ENCODE assay signal across 8 mouse cellular contexts in genomic region chr6:90736074-90736672, GRCm38 (mm10).
DNase-seq lines count a peak whose midpoint lies in the region; ATAC-seq and TF ChIP-seq lines count a peak whose summit lies in the region.

No protein-coding gene starts in this region.

- H3K9ac ChIP-seq in heart, embryonic 14.5 days (ENCODE audit: low read length) = peak overlapping the region; percentile 88
- H3K9ac ChIP-seq in kidney, postnatal 0 days (ENCODE audit: low read depth, low read length) = peak overlapping the region; percentile 81
- peak overlapping the region; percentile 81 for H3K9ac ChIP-seq in midbrain, embryonic 12.5 days (replicated peaks)

- peaks cover 41% of the 10 kb centered on the region for H3K27me3 ChIP-seq in E14TG2a.4 (ENCODE audit: insufficient read depth, low read length)
- no peaks in the 10 kb centered on the region for H3K27me3 ChIP-seq in heart, embryonic 14.5 days (ENCODE audit: control insufficient read depth, insufficient read depth, low read length)
- no peaks in the 10 kb centered on the region for H3K27me3 ChIP-seq in kidney, postnatal 0 days (ENCODE audit: insufficient read depth, low read length)
- peaks cover 27% of the 10 kb centered on the region for H3K27me3 ChIP-seq in midbrain, embryonic 12.5 days

- H3K4me1 ChIP-seq in E14TG2a.4 (replicated peaks; ENCODE audit: low read depth, low read length) = peaks cover 24% of the 10 kb centered on the region
- peaks cover 17 to 38% of the 10 kb centered on the region in 2 experiments for H3K4me1 ChIP-seq in heart, embryonic 14.5 days (ENCODE audit: control insufficient read depth in 2 of 2, insufficient read depth in 2 of 2, low read length in 2 of 2)
- H3K4me1 ChIP-seq in kidney, postnatal 0 days (replicated peaks; ENCODE audit: insufficient read depth, low read length) = peaks cover 5% of the 10 kb centered on the region; the same call in 1 of the 2 replicates
- H3K4me1 ChIP-seq in midbrain, embryonic 12.5 days = peaks cover 22% of the 10 kb centered on the region

- ATAC-seq in heart, embryonic 14.5 days (ENCODE audit: insufficient number of reproducible peaks, insufficient read depth, low FRiP score, low read depth) = peak; percentile 41
- peak; percentile 70 for ATAC-seq in kidney, postnatal 0 days (replicated peaks; ENCODE audit: low FRiP score, low read depth)
- ATAC-seq in midbrain, embryonic 12.5 days (ENCODE audit: low FRiP score, low read depth) = peak; percentile 41
- no peak for ATAC-seq in megakaryocyte-erythroid progenitor cell, adult 5-6 weeks (replicated peaks; ENCODE audit: low FRiP score, low TSS enrichment, poor library complexity, severe bottlenecking)

- H3K36me3 ChIP-seq in E14TG2a.4 (ENCODE audit: insufficient read depth, low read length) = no peaks in the 10 kb centered on the region
- 0 out of 2 replicates have a peak, but pooled peaks cover 3% of the 10 kb centered on the region for H3K36me3 ChIP-seq in heart, embryonic 14.5 days (ENCODE audit: control insufficient read depth, insufficient read depth, low read length)
- no peaks in the 10 kb centered on the region for H3K36me3 ChIP-seq in kidney, postnatal 0 days (ENCODE audit: insufficient read depth, low read length)
- H3K36me3 ChIP-seq in midbrain, embryonic 12.5 days = no peaks in the 10 kb centered on the region

- peak; percentile 64 for DNase-seq in 3134 (ENCODE audit: extremely low read depth, insufficient read length, low spot score)
- peak; percentile 65 to 68 for DNase-seq in cerebellum, postnatal 14 days
- DNase-seq in kidney, postnatal 0 days (ENCODE audit: low spot score) = peak; percentile 71
- DNase-seq in testis, postnatal 14 days (ENCODE audit: low spot score) = peak; percentile 31

- peak overlapping the region; percentile 57 to 87 for H3K27ac ChIP-seq in heart, embryonic 14.5 days (replicated peaks in 1 of 2; ENCODE audit: control insufficient read depth in 1 of 2, insufficient read depth in 1 of 2, low read depth in 2 of 2, low read length in 2 of 2)
- peak overlapping the region; percentile 85 for H3K27ac ChIP-seq in kidney, postnatal 0 days
- peak overlapping the region; percentile 30; the same call in 1 of the 2 replicates for H3K27ac ChIP-seq in midbrain, embryonic 12.5 days (replicated peaks)

- peak overlapping the region; percentile 88 for H3K4me3 ChIP-seq in E14TG2a.4 (replicated peaks; ENCODE audit: low read length)
- H3K4me3 ChIP-seq in heart, embryonic 14.5 days (ENCODE audit: control insufficient read depth in 1 of 2, insufficient read depth in 1 of 2, low read depth in 1 of 2, low read length in 2 of 2) = peak overlapping the region; percentile 59 to 86
- H3K4me3 ChIP-seq in kidney, postnatal 0 days (replicated peaks; ENCODE audit: low read depth, low read length) = peak overlapping the region; percentile 85
- peak overlapping the region; percentile 74 for H3K4me3 ChIP-seq in midbrain, embryonic 12.5 days

- TF ChIP-seq CTCF in E14TG2a.4 (conservative IDR thresholded peaks at IDR 0.05; ENCODE audit: low read length) = no peak
- TF ChIP-seq CTCF in kidney, postnatal 0 days (IDR thresholded peaks at IDR 0.05; ENCODE audit: low read depth) = no peak

- WGBS in heart, embryonic 14.5 days = under 1% methylated on average over 57 of the region's 69 CpGs
- WGBS in kidney, postnatal 0 days = 1% methylated on average over 51 of the region's 69 CpGs
- WGBS in midbrain, embryonic 12.5 days = under 1% methylated on average over 69 of the region's 69 CpGs

- no peaks in the 10 kb centered on the region for H3K9me3 ChIP-seq in E14TG2a.4 (ENCODE audit: low read length)
- no peaks in the 10 kb centered on the region for H3K9me3 ChIP-seq in heart, embryonic 14.5 days (ENCODE audit: control insufficient read depth, low read length)
- no peaks in the 10 kb centered on the region for H3K9me3 ChIP-seq in kidney, postnatal 0 days (replicated peaks; ENCODE audit: low read length)
- H3K9me3 ChIP-seq in midbrain, embryonic 12.5 days = no peaks in the 10 kb centered on the region

- H3K4me2 ChIP-seq in heart, embryonic 14.5 days (ENCODE audit: low read length) = peak overlapping the region; percentile 98
- H3K4me2 ChIP-seq in kidney, postnatal 0 days (ENCODE audit: low read length) = peak overlapping the region; percentile 92
- peak overlapping the region; percentile 98 for H3K4me2 ChIP-seq in midbrain, embryonic 12.5 days (replicated peaks)

Comparison
In these comparisons a context has a peak if more than half of its experiments do, and no peak if none do; other contexts are left out.
1. H3K27ac ChIP-seq: peak in every context shown above with its lines; median percentile 85 in kidney, postnatal 0 days; 72 in heart, embryonic 14.5 days; 30 in midbrain, embryonic 12.5 days.